Mouse (Mus musculus) lung, adult 2 months (tissue): ENCODE results near the gene Pcca.

Experiments used
- CTCF ChIP-seq: fragments of 200-500 bp; IDR thresholded peaks from 2 replicates; pipeline ENCODE4 v1.5.1; 2011; ENCODE audit warnings: mild to moderate bottlenecking, low read length, control low read depth; ENCODE audit not compliant: insufficient read depth
- POLR2A ChIP-seq: fragments of 200-500 bp; IDR thresholded peaks from 2 replicates; pipeline ENCODE4 v1.6.1; 2011; ENCODE audit warnings: low read depth, mild to moderate bottlenecking, control low read depth, low read length, borderline replicate concordance; ENCODE audit errors: extremely low read depth

DNA sequence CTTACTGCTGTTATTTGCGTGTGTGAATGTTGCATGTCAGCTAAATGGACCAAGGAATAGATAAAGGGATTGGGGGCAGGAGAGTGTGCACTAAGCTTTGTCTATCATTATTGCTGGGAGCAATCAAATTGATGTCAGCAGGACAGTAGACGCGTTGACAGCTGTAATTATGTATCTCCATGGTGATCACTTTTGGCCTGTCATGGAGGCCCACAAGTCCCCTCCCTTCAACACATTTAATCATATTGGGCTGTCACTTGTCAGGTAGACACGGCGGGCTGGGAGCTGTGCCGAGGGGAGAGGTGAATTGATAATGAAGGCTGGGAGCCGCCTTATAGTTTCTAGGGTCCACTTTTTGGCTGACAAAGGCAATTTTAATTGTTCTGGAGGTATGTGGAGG lies 153.3 kb downstream of the Pcca start:
- TF ChIP-seq POLR2A, result no peak
- TF ChIP-seq CTCF, result no peak
